In the genomic region with DNA sequence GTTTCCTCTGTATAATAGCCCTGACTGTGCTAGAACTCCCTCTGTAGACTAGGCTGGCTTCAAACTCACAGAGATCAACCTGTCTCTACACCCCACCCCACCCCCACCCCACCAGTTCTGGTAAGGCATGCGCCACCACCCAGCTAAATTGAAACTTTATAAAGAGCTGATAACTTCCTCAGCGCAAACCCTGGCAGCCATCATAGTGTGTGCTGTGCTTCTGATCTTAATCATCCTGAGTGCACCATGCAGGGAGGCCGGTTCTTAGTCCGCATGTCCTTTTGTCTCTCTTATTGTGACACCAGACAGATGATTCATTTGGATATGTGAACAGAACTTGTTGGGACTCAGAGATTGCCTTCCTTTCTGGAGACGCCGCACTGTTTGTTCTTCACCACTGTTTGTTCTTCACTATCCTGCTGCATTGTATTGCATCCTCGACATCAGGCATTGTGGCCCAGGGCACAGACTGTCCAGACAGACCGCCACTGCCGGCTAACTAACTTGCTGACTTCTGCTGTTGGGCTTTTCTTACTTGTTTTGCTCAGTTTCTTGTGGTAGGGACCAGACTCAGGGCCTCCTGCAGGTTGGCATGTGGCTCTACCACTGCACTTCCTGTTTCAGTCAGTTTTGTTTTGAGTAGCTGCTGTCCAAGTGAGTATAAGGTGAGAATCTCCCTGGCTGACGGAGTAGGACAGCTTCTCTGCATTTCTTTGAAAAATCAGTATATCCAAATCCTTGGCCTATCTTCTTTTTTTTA, we compare ENCODE assay signal across 13 mouse cellular contexts. TPM values are rescaled to one million over a fixed set of nuclear protein-coding genes. Genes with fewer than 3 reads are reported as not detected.
DNase-seq lines count a peak whose midpoint lies in the region; ATAC-seq lines count a peak whose summit lies in the region.
"Had no signal": no experiment of that assay in that cellular context is flagged by ENCODE, and none has a peak within 500 bp of the region (broad histone marks: within the 10 kb centered on the region; RNA-seq: fewer than 3 reads in every experiment).

No protein-coding gene starts in this region.

- peak; percentile 93 for ATAC-seq in activated CD4-positive, CD25-positive, alpha-beta regulatory T cell, adult 4 months
- ATAC-seq in megakaryocyte, adult 5-6 weeks (ENCODE audit: poor library complexity, severe bottlenecking) = peak; percentile 95

- peak; percentile 48 for DNase-seq in lung, postnatal 25 days (ENCODE audit: low spot score)
- no peak for DNase-seq in lung, postnatal 14 days
- DNase-seq in thymus, postnatal 36 days = peak; percentile 12 to 16
- DNase-seq in c-Kit-positive CD71-positive TER-119-positive erythroid progenitor cells, embryonic 14.5 days (ENCODE audit: low spot score) = no peak
- DNase-seq in adrenal gland, postnatal 25 days = no peak
- no peak for DNase-seq in urinary bladder, adult 2 months (ENCODE audit: low spot score)
- DNase-seq: cerebellum, adult 11 months; gastrocnemius, postnatal 25 days had no signal

RNA-seq across cellular contexts. Expression of a gene that starts 9.8 kb away (rescaled TPM):
- polyA plus RNA-seq in activated CD4-positive, CD25-positive, alpha-beta regulatory T cell, adult 4 months (2017; shearing (Covaris generic)) = 1 to 10 TPM in 1 of 2 experiments, not detected in 1; 2.0 TPM
- not detected in 2 replicates for total RNA-seq in megakaryocyte, adult 5-6 weeks (2015)
- total RNA-seq in megakaryocyte, adult 5-6 weeks (2017) = not detected in 2 replicates
- total RNA-seq in adrenal gland, postnatal 25 days (2021) = not detected in 2 replicates
- polyA plus RNA-seq in urinary bladder, adult 2 months (2012; rRNA removed) = not detected in 2 replicates
- total RNA-seq: gastrocnemius, postnatal 25 days; layer of hippocampus, postnatal 14 days had no signal
- polyA plus RNA-seq: embryonic facial prominence, embryonic 15.5 days; neural tube, embryonic 12.5 days had no signal

RNA-seq across cellular contexts. Expression of a gene that starts 11.3 kb away (rescaled TPM):
- 100 to 1,000 TPM; 205 to 218 TPM for polyA plus RNA-seq in activated CD4-positive, CD25-positive, alpha-beta regulatory T cell, adult 4 months (2017; shearing (Covaris generic))
- 118 and 124 TPM in 2 replicates for total RNA-seq in megakaryocyte, adult 5-6 weeks (2015)
- 126 and 153 TPM in 2 replicates for total RNA-seq in megakaryocyte, adult 5-6 weeks (2017)
- total RNA-seq in adrenal gland, postnatal 25 days (2021) = 40.7 and 47.9 TPM in 2 replicates
- 33.2 and 49.7 TPM in 2 replicates for polyA plus RNA-seq in urinary bladder, adult 2 months (2012; rRNA removed)

RNA-seq across cellular contexts. Expression of a gene that starts 11.4 kb away (rescaled TPM):
- polyA plus RNA-seq in activated CD4-positive, CD25-positive, alpha-beta regulatory T cell, adult 4 months (2017; shearing (Covaris generic)) = 10 to 100 TPM; 76.6 to 88.1 TPM
- total RNA-seq in megakaryocyte, adult 5-6 weeks (2015) = 41.2 and 45.8 TPM in 2 replicates
- 19.2 and 21.1 TPM in 2 replicates for total RNA-seq in megakaryocyte, adult 5-6 weeks (2017)
- 47.3 and 52.3 TPM in 2 replicates for total RNA-seq in adrenal gland, postnatal 25 days (2021)
- polyA plus RNA-seq in urinary bladder, adult 2 months (2012; rRNA removed) = 33.8 and 41.4 TPM in 2 replicates

RNA-seq across cellular contexts. Expression of a gene that starts 31.3 kb away (rescaled TPM):
- polyA plus RNA-seq in activated CD4-positive, CD25-positive, alpha-beta regulatory T cell, adult 4 months (2017; shearing (Covaris generic)) = 100 to 1,000 TPM; 168 to 188 TPM
- total RNA-seq in megakaryocyte, adult 5-6 weeks (2015) = 60.1 and 66.0 TPM in 2 replicates
- total RNA-seq in megakaryocyte, adult 5-6 weeks (2017) = 39.4 and 40.6 TPM in 2 replicates
- 54.4 and 68.9 TPM in 2 replicates for total RNA-seq in adrenal gland, postnatal 25 days (2021)
- 66.8 and 68.4 TPM in 2 replicates for polyA plus RNA-seq in urinary bladder, adult 2 months (2012; rRNA removed)

RNA-seq across cellular contexts. Expression of a gene that starts 31.5 kb away (rescaled TPM):
- polyA plus RNA-seq in activated CD4-positive, CD25-positive, alpha-beta regulatory T cell, adult 4 months (2017; shearing (Covaris generic)) = not detected
- not detected in 2 replicates for total RNA-seq in megakaryocyte, adult 5-6 weeks (2015)
- not detected in 2 replicates for total RNA-seq in megakaryocyte, adult 5-6 weeks (2017)
- total RNA-seq in adrenal gland, postnatal 25 days (2021) = 42.6 and 44.4 TPM in 2 replicates
- polyA plus RNA-seq in urinary bladder, adult 2 months (2012; rRNA removed) = 7.6 and 10.3 TPM in 2 replicates

Comparison
In these comparisons a context has a peak if more than half of its experiments do, and no peak if none do; other contexts are left out.
1. DNase-seq: peak in lung, postnatal 25 days (single experiment) and thymus, postnatal 36 days (2 of 2); none in lung, postnatal 14 days (single experiment), c-Kit-positive CD71-positive TER-119-positive erythroid progenitor cells, embryonic 14.5 days (single experiment), adrenal gland, postnatal 25 days (single experiment) and urinary bladder, adult 2 months (single experiment).